Mouse (Mus musculus) right cerebral cortex, postnatal 25 days (tissue): ENCODE measurements around the gene Arhgef39.
"Not testable (repeated sequence)": the region's sequence is repeated elsewhere in the genome, so short reads cannot be mapped to it uniquely, and the experiment has no call there.

Experiments
- DNase-seq: peaks from one replicate; pipeline ENCODE4 v3.0.0; 2022

The Arhgef39 gene

DNA sequence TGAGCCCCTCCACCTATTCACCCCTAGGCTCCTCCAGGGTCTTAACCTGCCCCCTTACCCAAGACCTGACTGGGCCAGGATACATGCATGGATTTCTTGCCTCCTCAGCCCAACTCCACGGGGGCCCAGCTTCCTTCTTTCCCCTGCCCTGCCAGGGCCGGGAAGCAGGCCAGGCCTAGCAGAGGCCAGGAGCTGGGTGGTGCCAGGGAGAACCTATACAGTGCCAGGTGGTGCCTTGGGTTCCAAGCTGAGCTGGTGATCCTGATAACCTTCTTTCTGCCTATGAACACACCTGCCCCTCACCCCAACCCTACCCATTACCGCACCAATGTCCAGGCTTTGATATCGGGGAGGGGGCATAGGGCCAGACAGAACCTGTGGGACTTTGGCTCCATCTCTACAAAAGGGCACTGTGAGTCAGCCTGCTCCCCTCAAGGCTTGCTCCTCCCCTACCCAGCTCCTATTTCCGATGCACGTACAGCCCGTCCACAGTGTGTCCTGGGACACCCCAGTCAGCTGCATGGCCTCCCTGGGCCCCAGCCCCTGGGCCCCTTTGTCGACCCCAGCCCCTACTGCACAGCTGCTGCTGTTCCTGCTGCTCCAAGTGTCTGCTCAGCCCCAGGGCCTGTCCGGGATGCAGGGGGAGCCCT, 7.2 kb upstream of the Arhgef39 start, which contains the start of gene Car9:
Gene Car9, plus strand, starts transcription at position 431 of the 650 bp plus-strand sequence.
- DNase-seq, result no peak

DNA sequence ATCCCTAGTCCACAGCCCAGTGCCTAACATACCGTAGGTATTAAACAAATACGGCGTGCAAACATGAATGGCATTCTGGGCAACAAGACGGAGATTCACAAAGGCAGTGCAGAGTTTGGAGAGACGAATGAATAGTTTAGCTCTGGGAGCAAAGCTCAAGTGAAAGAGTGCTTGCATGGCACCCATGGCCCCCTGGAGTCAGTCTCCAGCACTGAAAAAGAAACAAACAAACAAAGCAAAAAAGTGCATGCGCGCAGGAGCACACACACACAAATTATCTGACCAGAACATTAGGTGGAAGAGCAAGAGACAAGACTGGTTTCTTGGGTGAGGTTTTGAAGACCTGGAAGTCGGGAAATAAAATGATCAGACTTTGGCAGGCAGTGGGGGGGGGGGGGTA, 6.6 kb upstream of the Arhgef39 start:
- DNase-seq, result no peak

DNA sequence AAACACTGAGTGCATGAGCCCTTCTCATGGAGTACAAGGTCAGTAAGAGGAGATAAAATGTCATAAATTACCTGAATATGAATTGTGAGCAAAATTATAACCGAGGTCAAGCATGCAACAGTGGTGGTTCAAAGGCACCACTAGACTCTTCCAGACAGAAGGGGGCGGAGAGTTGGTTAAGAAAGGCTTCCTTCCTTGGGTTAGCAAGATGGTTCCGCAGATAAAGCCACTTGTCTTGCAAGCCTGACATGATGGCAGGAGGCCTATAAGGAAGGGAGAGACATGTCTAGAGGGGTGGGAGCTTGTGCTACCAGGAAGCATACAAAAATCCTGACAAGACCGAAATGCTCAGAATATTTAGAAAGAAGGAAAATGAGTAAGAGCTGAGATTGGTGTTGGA, 4.8 kb upstream of the Arhgef39 start:
- DNase-seq, result no peak

DNA sequence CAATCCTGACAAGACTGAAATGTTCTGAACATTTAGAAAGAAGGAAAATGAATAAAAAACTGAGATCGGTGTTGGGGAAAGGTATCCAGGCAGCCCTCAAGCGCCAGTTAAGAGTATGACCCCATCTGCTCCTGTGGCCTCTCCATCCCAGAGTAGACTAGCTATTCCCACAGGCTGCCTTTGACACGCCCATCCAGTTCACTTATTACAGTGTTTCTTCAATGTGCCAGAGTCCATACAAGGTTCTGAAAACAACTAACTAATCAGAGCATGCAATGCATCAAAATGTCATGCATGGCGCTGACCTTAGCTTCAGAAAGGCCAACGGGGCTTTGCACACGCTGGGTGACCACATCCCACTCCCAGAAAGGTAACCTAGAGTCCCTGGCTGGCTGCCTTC, 4.0 kb upstream of the Arhgef39 start:
- DNase-seq, result no peak

- DNase-seq, result no peak
Measured at GRCm38 (mm10) chr4:43503041-43503440, 3.5 kb upstream of the Arhgef39 start.

DNA sequence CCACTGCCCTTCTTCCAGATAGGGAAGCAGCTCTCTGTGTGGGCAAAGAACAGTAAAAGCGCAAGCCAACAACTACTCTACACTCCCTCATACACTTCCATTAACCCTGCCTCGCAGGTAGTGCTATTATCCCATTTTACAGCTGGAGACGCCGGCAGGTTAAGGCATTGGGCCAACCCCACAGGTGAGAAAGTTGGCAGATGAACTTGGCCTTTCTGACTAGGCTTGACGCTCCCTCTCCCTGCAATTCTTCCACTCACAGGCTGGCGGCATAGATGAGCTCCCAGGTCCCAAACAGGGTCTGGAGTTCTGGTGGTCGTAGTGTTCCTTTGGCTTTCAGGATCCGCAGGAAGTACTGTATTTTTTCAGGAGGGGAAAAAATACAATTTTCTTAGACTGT, 512 bp downstream of the Arhgef39 start:
- DNase-seq, result no peak

DNA sequence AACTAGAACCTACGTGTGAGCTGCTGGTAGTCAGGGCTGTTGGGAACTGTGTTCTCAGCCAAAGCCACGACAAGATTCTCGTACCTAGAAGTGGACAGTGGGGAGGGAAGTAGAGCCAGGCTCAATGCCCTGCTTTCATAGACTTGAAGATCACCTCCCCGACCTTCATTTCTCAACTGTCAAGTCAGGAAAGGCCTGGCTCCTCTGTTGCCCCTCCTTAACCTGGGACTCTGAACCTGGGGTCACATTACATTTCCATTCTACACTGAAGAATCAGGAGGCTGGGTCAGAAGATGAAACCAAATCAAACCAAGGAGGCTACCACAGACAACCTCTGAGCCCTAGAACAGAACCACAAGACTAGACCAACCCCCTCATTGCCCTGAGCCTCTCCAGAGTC, 1.5 kb downstream of the Arhgef39 start:
- no peak for DNase-seq

- no peak for DNase-seq
Measured at GRCm38 (mm10) chr4:43497405-43497804, 2.1 kb downstream of the Arhgef39 start.

DNA sequence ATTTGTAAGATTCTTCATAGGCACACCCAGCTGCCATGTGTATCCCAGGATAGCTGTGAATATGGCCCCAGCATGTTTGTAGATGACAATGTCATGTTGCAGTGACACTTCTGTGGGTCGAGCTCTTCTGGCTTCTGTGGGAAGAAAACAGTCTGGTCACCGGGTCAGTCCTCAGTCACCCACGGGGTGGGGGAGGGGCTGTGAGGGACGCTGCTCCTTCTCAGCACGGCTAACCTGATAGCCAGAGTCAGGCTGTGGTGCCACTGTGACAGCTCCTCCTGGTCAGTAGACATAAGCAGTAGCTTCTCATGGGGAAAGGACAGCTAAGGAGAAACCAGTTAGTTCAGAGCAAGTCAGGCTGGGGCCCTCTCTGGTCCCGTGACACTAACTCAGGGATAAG, 2.9 kb downstream of the Arhgef39 start:
- DNase-seq, result no peak

GRCm38 (mm10) chr4:43493846-43494240, 5.7 kb downstream of the Arhgef39 start:
- no peak for DNase-seq

DNA sequence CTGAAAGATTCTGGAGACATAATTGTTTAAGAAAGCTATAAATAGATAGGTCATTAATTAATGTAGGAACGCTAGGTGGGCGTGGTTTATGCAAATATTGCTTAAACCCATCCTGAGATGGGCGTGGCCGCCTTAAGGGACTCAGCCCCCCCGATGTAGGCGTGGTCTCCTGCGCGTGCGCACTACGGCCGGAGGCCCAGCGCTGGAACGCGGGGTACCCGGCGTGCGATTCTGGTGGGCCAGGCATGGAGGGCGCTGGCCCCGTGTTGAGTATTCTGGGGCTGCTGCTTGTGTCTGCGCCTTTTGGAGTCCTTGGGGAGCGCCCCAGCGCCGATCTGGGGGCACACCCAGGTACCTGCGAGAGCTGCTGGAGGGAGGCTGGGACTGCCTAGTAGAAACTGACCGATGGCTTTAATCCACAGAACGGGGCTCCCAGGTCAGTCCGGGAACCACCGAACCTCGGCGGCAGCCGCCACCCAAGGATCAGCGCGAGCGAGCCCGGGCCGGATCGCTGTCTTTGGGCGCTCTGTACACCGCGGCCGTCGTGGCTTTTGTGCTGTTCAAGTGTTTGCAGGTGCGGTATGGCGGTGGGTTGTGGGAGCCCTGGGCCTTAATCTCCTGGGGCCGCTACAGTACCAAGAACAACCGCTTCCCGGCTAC, 6.2 kb downstream of the Arhgef39 start:
- DNase-seq, result peak; percentile 95

GRCm38 (mm10) chr4:43492821-43493185, 6.7 kb downstream of the Arhgef39 start, which contains the start of gene Ccdc107:
Ccdc107 (plus strand) TSS chr4:43492900.
- peak; percentile 92 for DNase-seq

- DNase-seq, result no peak
Measured at GRCm38 (mm10) chr4:43492101-43492820, 7.2 kb downstream of the Arhgef39 start.

DNA sequence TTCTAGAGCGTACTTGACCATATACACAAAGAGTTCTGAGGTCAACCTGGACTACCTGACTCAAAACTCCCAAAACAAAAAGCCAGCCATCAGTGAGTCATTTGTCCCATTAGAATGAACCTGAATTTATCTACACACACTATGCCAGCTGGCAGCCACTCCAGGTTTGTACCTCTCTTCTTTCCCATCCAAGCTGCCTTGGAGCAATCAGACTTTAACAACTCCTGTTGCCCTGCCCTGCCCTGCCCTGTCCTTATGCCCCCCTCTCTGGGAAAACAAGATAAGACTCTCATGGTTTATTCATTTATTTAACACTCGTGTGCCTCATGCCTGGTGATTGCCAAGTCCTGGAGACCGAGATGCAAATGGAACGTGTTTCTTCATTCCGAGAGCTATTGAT, 8.7 kb downstream of the Arhgef39 start:
- DNase-seq, result no peak

GRCm38 (mm10) chr4:43489611-43490010, 9.9 kb downstream of the Arhgef39 start:
- no peak for DNase-seq

GRCm38 (mm10) chr4:43485666-43486065, 13.8 kb downstream of the Arhgef39 start:
- not testable (repeated sequence) for DNase-seq

DNA sequence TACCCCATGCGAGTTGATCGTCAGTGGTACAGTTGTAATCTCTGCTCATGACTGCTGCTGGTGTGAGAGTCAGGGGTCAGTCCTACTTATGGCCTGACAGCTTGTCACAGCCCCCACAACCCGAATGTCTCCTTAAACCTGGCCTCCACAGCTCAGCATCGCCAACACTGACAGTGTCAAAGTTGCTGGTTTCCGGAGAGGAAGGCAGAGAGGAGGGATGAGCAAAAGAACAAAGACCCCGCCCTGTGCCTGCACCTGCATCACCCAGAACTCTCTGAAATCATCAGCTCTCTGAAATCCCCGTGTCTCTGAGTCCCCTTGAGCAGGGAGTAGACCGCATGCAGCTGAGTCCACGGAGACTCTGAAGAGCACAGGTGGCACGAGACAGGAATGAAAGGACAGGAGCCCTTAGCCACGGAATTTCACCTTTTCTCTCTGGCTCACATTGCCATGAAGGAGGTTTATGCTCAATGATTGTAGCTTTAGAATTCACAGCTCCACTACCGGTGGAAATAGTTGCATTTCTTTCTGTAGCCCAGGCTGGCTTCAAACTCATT, 15.9 kb downstream of the Arhgef39 start, which contains the start of gene Sit1:
Gene Sit1, minus strand, starts transcription at position 200 of the 557 bp plus-strand sequence.
- DNase-seq, result no peak

DNA sequence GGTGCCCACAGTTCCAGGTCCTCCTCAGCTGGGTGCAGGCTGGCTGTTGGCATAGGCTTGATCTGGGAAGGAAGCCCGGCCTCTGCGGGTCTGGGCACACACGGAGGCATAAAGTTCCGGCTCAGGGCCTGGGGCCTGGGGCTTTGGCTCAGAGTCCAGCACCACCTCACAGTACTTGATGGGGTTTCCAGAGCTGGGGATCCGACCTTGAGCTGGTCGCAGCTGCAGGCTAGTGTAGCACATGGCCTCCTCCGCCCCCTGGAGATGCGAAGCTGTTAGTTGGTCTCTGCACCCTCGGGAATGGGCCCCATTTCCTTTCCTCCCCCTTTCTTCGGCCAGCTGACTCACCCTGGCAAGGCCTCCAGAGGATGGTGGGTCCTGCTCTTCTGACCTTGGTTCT, 16.9 kb downstream of the Arhgef39 start:
- no peak for DNase-seq

GRCm38 (mm10) chr4:43481894-43482456, 17.5 kb downstream of the Arhgef39 start:
- DNase-seq, result no peak

GRCm38 (mm10) chr4:43480985-43481384, 18.5 kb downstream of the Arhgef39 start:
- no peak for DNase-seq

- peak; percentile 18 for DNase-seq
Measured at GRCm38 (mm10) chr4:43478906-43479832, 20.3 kb downstream of the Arhgef39 start.

- DNase-seq, result no peak
Measured at GRCm38 (mm10) chr4:43478534-43478858, 21.0 kb downstream of the Arhgef39 start.
